18 mouse cellular contexts compared by ENCODE assay signal in the genomic region with DNA sequence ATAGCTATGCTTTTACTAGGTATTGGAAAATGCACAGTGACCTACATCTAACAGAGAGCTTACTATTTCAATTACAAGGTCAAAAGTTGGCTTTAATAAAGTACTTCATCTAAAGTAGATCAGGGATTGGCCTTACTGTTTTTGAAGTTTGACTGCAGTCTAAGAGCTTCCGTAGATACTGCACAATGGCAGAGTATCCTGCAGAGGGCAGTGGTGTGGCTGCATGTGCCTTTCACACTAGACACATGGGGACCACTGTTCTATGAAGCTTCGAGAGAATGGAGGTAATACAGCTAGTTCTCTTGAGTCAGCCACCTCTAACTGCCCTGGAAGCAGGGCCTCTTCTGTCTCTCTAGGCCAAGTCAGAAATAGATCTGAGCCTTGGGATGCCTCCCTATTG.
DNase-seq lines count a peak whose midpoint lies in the region; ATAC-seq and TF ChIP-seq lines count a peak whose summit lies in the region.
"Had no signal": no experiment of that assay in that cellular context is flagged by ENCODE, and none has a peak within 500 bp of the region (broad histone marks: within the 10 kb centered on the region; RNA-seq: fewer than 3 reads in every experiment).

No protein-coding gene starts in this region.

- WGBS in embryonic facial prominence, embryonic 11.5 days, result 66% methylated on average over 2 of the region's 2 CpGs
- 75% methylated on average over 2 of the region's 2 CpGs for WGBS in embryonic facial prominence, embryonic 10.5 days
- 75% methylated on average over 2 of the region's 2 CpGs for WGBS in forebrain, embryonic 11.5 days

- H3K9ac ChIP-seq in embryonic facial prominence, embryonic 11.5 days (replicated peaks; ENCODE audit: low read length), result no peak overlapping the region
- H3K9ac ChIP-seq in forebrain, embryonic 11.5 days (ENCODE audit: low read length), result no peak overlapping the region
- H3K9ac ChIP-seq: heart, embryonic 12.5 days had no signal

- H3K27me3 ChIP-seq in embryonic facial prominence, embryonic 11.5 days (ENCODE audit: control insufficient read depth, insufficient read depth, low read length), result no peaks in the 10 kb centered on the region
- no peaks in the 10 kb centered on the region for H3K27me3 ChIP-seq in embryonic facial prominence, embryonic 10.5 days (replicated peaks; ENCODE audit: low read depth, poor library complexity, severe bottlenecking)
- H3K27me3 ChIP-seq in forebrain, embryonic 11.5 days (ENCODE audit: control insufficient read depth, insufficient read depth, low read length), result no peaks in the 10 kb centered on the region
- H3K27me3 ChIP-seq: heart, embryonic 12.5 days had no signal

- H3K4me1 ChIP-seq in embryonic facial prominence, embryonic 11.5 days (ENCODE audit: control insufficient read depth, insufficient read depth, low read length), result no peaks in the 10 kb centered on the region
- H3K4me1 ChIP-seq in embryonic facial prominence, embryonic 10.5 days, result peaks cover 6% of the 10 kb centered on the region; the same call in 1 of the 2 replicates
- H3K4me1 ChIP-seq in forebrain, embryonic 11.5 days (replicated peaks; ENCODE audit: control insufficient read depth, insufficient read depth, low read length), result no peaks in the 10 kb centered on the region
- H3K4me1 ChIP-seq: forebrain, embryonic 10.5 days; heart, embryonic 12.5 days; midbrain, embryonic 10.5 days had no signal

- H3K36me3 ChIP-seq in embryonic facial prominence, embryonic 11.5 days (replicated peaks; ENCODE audit: control insufficient read depth, insufficient read depth, low read depth, low read length), result no peaks in the 10 kb centered on the region
- H3K36me3 ChIP-seq in embryonic facial prominence, embryonic 10.5 days (replicated peaks), result no peaks in the 10 kb centered on the region
- H3K36me3 ChIP-seq in forebrain, embryonic 11.5 days (ENCODE audit: control insufficient read depth, insufficient read depth, low read length), result no peaks in the 10 kb centered on the region
- H3K36me3 ChIP-seq: forebrain, embryonic 10.5 days; heart, embryonic 12.5 days; midbrain, embryonic 10.5 days had no signal

- no peak overlapping the region for H3K4me3 ChIP-seq in embryonic facial prominence, embryonic 11.5 days (ENCODE audit: low read depth, low read length)
- no peak overlapping the region for H3K4me3 ChIP-seq in embryonic facial prominence, embryonic 10.5 days
- H3K4me3 ChIP-seq in layer of hippocampus, adult 2 months, result no peak overlapping the region
- no peak overlapping the region for H3K4me3 ChIP-seq in forebrain, embryonic 11.5 days (ENCODE audit: low read depth, low read length)
- H3K4me3 ChIP-seq: forebrain, embryonic 10.5 days; heart, embryonic 12.5 days; midbrain, embryonic 10.5 days had no signal

- no peak for TF ChIP-seq POLR2A in brain, embryonic 14.5 days (IDR thresholded peaks at IDR 0.05; ENCODE audit: borderline replicate concordance, extremely low read depth, insufficient read depth, insufficient read length, poor library complexity, severe bottlenecking)

- no peak for ATAC-seq in embryonic facial prominence, embryonic 11.5 days (replicated peaks; ENCODE audit: insufficient number of reproducible peaks, low FRiP score, low TSS enrichment, low read depth)
- no peak for ATAC-seq in forebrain, embryonic 11.5 days (replicated peaks; ENCODE audit: low FRiP score)
- ATAC-seq in monocyte, adult 5-6 weeks (replicated peaks; ENCODE audit: insufficient number of reproducible peaks, low FRiP score, low TSS enrichment, poor library complexity, severe bottlenecking), result no peak
- ATAC-seq: hindbrain, embryonic 16.5 days had no signal

- no peak overlapping the region for H3K4me2 ChIP-seq in embryonic facial prominence, embryonic 11.5 days (ENCODE audit: low read depth, low read length)
- no peak overlapping the region for H3K4me2 ChIP-seq in forebrain, embryonic 11.5 days (ENCODE audit: low read depth, low read length, severe bottlenecking)
- H3K4me2 ChIP-seq: heart, embryonic 12.5 days; liver, embryonic 11.5 days had no signal

- peak; percentile 29; the same call in 1 of the 2 replicates for TF ChIP-seq CTCF in layer of hippocampus, adult 2 months (conservative IDR thresholded peaks at IDR 0.05)
- TF ChIP-seq CTCF in brain, embryonic 14.5 days (IDR thresholded peaks at IDR 0.05; ENCODE audit: borderline replicate concordance, extremely low read depth, insufficient read depth, insufficient read length), result 0 out of 2 replicates have a peak, but pooled peaks have one; percentile 13

- peak; percentile 24 for DNase-seq in embryonic facial prominence, embryonic 11.5 days (ENCODE audit: low spot score)
- DNase-seq in embryonic facial prominence, embryonic 10.5 days (ENCODE audit: low spot score), result no peak
- no peak for DNase-seq in layer of hippocampus, adult 2 months (ENCODE audit: low spot score in 2 of 2)
- no peak for DNase-seq in layer of hippocampus, postnatal 14 days (ENCODE audit: low spot score in 2 of 2)
- peak; percentile 12 for DNase-seq in 3T3-L1 (ENCODE audit: low read depth, low spot score)
- no peak for DNase-seq in brain, embryonic 14.5 days (ENCODE audit: low read depth)
- no peak for DNase-seq in forebrain, embryonic 11.5 days (ENCODE audit: low spot score)
- DNase-seq: cerebellum, postnatal 14 days; gastrocnemius, postnatal 14 days; heart, postnatal 4 days; kidney, adult 18-20 months; thymus, postnatal 4 days had no signal

- H3K27ac ChIP-seq in embryonic facial prominence, embryonic 11.5 days (replicated peaks; ENCODE audit: low read depth, low read length), result no peak overlapping the region
- H3K27ac ChIP-seq in embryonic facial prominence, embryonic 10.5 days (replicated peaks), result no peak overlapping the region
- H3K27ac ChIP-seq in layer of hippocampus, adult 2 months, result no peak overlapping the region
- H3K27ac ChIP-seq in forebrain, embryonic 11.5 days (ENCODE audit: low read depth, low read length), result no peak overlapping the region
- H3K27ac ChIP-seq: forebrain, embryonic 10.5 days; midbrain, embryonic 10.5 days had no signal

- H3K9me3 ChIP-seq in embryonic facial prominence, embryonic 11.5 days (replicated peaks; ENCODE audit: control insufficient read depth, low read length), result no peaks in the 10 kb centered on the region
- H3K9me3 ChIP-seq in embryonic facial prominence, embryonic 10.5 days, result no peaks in the 10 kb centered on the region
- no peaks in the 10 kb centered on the region for H3K9me3 ChIP-seq in forebrain, embryonic 11.5 days (ENCODE audit: control insufficient read depth, low read length)
- H3K9me3 ChIP-seq: forebrain, embryonic 10.5 days; heart, embryonic 12.5 days; midbrain, embryonic 10.5 days had no signal

Comparison
In these comparisons a context has a peak if more than half of its experiments do, and no peak if none do; other contexts are left out.
1. DNase-seq: peak in embryonic facial prominence, embryonic 11.5 days (single experiment) and 3T3-L1 (single experiment); none in embryonic facial prominence, embryonic 10.5 days (single experiment), layer of hippocampus, adult 2 months (0 of 2), layer of hippocampus, postnatal 14 days (0 of 2), brain, embryonic 14.5 days (single experiment) and forebrain, embryonic 11.5 days (single experiment).